Mouse (Mus musculus): ENCODE results near the gene Ush2a. TPM values are rescaled to one million over a fixed set of nuclear protein-coding genes. Genes with fewer than 3 reads are reported as not detected.

Gene Ush2a
- polyA plus RNA-seq, 1 experiment from 2014 or later, result 0.06 TPM

DNA sequence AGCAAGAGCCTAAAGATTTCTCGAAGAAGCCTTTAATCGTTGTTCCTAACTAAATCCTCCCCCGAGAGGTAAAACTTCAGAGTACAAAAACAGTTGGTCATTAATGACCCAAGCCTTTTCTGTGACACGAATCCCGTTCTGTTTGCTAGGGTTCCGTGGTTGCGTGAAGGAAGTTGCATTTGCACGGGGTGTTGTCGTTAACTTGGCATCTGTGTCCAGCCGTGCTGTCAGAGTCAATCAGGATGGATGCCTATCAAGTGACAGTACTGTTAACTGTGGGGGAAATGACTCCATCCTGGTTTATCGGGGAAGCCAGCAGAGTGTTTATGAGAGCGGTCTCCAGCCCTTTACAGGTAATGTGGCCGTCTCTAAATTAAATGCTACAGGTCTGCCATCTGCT, 287.9 kb downstream of the Ush2a start:
- DNase-seq (ENCODE audit: low spot score) (no peak), ATAC-seq (no peak)
- Histone ChIP-seq H3K27ac (ENCODE audit: low read length) (no peak overlapping the region), H3K4me3 (ENCODE audit: low read depth, low read length) (no peak overlapping the region), H3K9ac (replicated peaks; ENCODE audit: low read depth) (no peak overlapping the region), H3K9me3 (ENCODE audit: low read length) (no peaks in the 10 kb centered on the region), H3K36me3 (ENCODE audit: insufficient read depth, low read length) (no peaks in the 10 kb centered on the region), H3K4me1 (ENCODE audit: insufficient read depth, low read depth, low read length) (no peaks in the 10 kb centered on the region), H3K4me2 (replicated peaks; ENCODE audit: low read depth, low read length) (no peak overlapping the region), H3K27me3 (replicated peaks; ENCODE audit: insufficient read depth, low read length) (no peaks in the 10 kb centered on the region)
- WGBS, result 48% methylated on average over 13 of the region's 13 CpGs
- TF ChIP-seq EP300 (IDR thresholded peaks at IDR 0.05), result no peak
- no peak for TF ChIP-seq CTCF (IDR thresholded peaks at IDR 0.05)

DNA sequence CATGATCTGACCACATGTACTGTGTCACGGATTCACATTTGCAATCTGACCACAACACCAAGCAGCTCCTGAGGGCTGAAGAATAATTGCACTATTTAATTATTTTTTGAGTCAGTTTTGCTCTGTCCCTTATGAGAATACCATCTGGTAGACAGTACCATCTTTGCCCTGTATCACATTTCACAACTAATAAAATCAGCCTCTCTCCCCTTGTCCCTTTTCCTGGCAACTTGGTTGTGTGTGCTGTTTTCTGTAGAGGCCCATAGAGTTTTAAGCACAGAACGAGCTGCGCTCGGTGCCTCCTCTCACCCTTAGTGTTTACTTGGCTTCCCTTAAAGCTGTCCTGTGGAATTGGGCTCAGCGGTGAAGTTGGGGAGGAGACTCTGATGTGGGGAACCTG, 290.0 kb downstream of the Ush2a start:
- Histone ChIP-seq H3K9ac (replicated peaks; ENCODE audit: low read depth) (no peak overlapping the region), H3K27me3 (replicated peaks; ENCODE audit: insufficient read depth, low read length) (no peaks in the 10 kb centered on the region), H3K4me3 (ENCODE audit: low read depth, low read length) (no peak overlapping the region), H3K9me3 (ENCODE audit: low read length) (no peaks in the 10 kb centered on the region), H3K36me3 (ENCODE audit: insufficient read depth, low read length) (no peaks in the 10 kb centered on the region), H3K27ac (ENCODE audit: low read length) (no peak overlapping the region), H3K4me1 (ENCODE audit: insufficient read depth, low read depth, low read length) (no peaks in the 10 kb centered on the region), H3K4me2 (replicated peaks; ENCODE audit: low read depth, low read length) (no peak overlapping the region)
- ATAC-seq (no peak), DNase-seq (ENCODE audit: low spot score) (no peak)
- no peak for TF ChIP-seq EP300 (IDR thresholded peaks at IDR 0.05)
- no peak for TF ChIP-seq CTCF (IDR thresholded peaks at IDR 0.05)
- WGBS, result 59% methylated on average over 5 of the region's 5 CpGs

DNA sequence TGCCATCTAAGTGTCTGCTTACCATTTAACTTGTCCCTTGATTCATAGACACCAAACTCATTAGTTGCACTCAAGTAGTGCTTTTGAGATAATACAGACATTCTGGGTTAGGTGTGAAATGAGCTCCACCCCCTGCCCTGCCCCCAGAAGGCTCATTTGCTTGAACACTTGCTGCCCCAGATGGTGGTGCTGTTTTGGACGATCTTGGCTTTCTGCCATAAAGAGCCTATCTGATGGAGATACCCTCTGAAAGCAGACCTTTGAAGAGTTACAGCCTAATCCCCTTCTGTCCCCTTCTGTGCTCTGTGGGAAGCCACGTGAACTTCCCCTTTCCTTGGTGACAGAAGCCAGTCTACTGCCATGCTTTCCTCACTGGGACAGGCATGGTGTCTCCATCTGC, 297.1 kb downstream of the Ush2a start:
- no peak for DNase-seq (ENCODE audit: low spot score)
- H3K4me1 ChIP-seq (ENCODE audit: insufficient read depth, low read depth, low read length), result no peaks in the 10 kb centered on the region
- 26% methylated on average over 2 of the region's 2 CpGs for WGBS
- H3K4me3 ChIP-seq (ENCODE audit: low read depth, low read length), result no peak overlapping the region
- no peak overlapping the region for H3K9ac ChIP-seq (replicated peaks; ENCODE audit: low read depth)
- no peak for TF ChIP-seq EP300 (IDR thresholded peaks at IDR 0.05)
- no peak for TF ChIP-seq CTCF (IDR thresholded peaks at IDR 0.05)
- H3K27me3 ChIP-seq (replicated peaks; ENCODE audit: insufficient read depth, low read length), result no peaks in the 10 kb centered on the region
- no peak overlapping the region for H3K27ac ChIP-seq (ENCODE audit: low read length)
- no peak for ATAC-seq
- no peaks in the 10 kb centered on the region for H3K36me3 ChIP-seq (ENCODE audit: insufficient read depth, low read length)
- no peaks in the 10 kb centered on the region for H3K9me3 ChIP-seq (ENCODE audit: low read length)
- H3K4me2 ChIP-seq (replicated peaks; ENCODE audit: low read depth, low read length), result no peak overlapping the region

DNA sequence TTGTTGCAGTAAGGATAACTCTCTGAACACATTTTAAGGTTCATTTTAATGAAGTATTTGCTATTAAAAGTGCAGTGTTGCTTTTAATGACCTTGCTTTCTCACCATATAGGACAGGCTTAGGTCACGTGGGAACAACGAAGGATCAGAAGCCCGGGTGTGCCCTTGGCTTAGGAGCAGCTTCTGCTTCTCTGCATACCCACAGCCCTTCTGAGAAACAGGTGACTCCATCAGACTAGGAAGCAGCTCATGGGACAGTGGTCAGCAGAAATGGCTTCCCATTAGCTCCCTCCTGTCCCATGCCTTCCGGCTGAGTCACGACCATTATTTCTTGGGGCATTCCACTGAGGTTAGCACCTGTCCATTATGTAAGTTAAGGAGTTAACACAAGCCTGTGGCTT, 304.4 kb downstream of the Ush2a start:
- H3K9me3 ChIP-seq (ENCODE audit: low read length), result no peaks in the 10 kb centered on the region
- DNase-seq (ENCODE audit: low spot score) (no peak), ATAC-seq (no peak)
- TF ChIP-seq EP300 (IDR thresholded peaks at IDR 0.05) (no peak), CTCF (IDR thresholded peaks at IDR 0.05) (no peak)
- H3K27ac ChIP-seq (ENCODE audit: low read length), result no peak overlapping the region
- H3K4me2 ChIP-seq (replicated peaks; ENCODE audit: low read depth, low read length), result no peak overlapping the region
- H3K9ac ChIP-seq (replicated peaks; ENCODE audit: low read depth), result no peak overlapping the region
- H3K36me3 ChIP-seq (ENCODE audit: insufficient read depth, low read length), result no peaks in the 10 kb centered on the region
- no peak overlapping the region for H3K4me3 ChIP-seq (ENCODE audit: low read depth, low read length)
- WGBS, result 84% methylated on average over 5 of the region's 5 CpGs
- no peaks in the 10 kb centered on the region for H3K4me1 ChIP-seq (ENCODE audit: insufficient read depth, low read depth, low read length)
- no peaks in the 10 kb centered on the region for H3K27me3 ChIP-seq (replicated peaks; ENCODE audit: insufficient read depth, low read length)

DNA sequence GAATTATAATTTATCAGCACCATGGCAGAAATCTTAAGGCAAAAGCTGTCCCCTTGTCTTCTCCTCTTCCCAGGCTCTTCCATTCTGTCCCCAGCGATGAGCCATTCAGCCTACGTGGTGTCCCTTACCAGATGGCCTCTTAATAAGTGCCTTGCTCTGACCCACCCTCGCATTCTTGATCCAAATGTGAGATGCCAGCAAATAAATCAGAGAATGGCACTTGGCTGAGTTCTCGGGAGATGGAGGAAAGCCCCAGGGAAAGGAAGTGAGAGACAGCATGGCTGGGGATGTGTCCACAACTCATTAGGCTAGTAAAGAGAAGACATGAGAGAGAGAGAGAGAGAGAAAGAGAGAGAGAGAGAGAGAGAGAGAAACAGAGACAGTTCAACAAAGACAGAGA, 305.7 kb downstream of the Ush2a start:
- no peak for DNase-seq (ENCODE audit: low spot score)
- Histone ChIP-seq H3K27me3 (replicated peaks; ENCODE audit: insufficient read depth, low read length) (no peaks in the 10 kb centered on the region), H3K36me3 (ENCODE audit: insufficient read depth, low read length) (no peaks in the 10 kb centered on the region), H3K4me2 (replicated peaks; ENCODE audit: low read depth, low read length) (no peak overlapping the region), H3K4me3 (ENCODE audit: low read depth, low read length) (no peak overlapping the region), H3K9me3 (ENCODE audit: low read length) (no peaks in the 10 kb centered on the region), H3K27ac (ENCODE audit: low read length) (no peak overlapping the region), H3K4me1 (ENCODE audit: insufficient read depth, low read depth, low read length) (no peaks in the 10 kb centered on the region), H3K9ac (replicated peaks; ENCODE audit: low read depth) (no peak overlapping the region)
- TF ChIP-seq EP300 (IDR thresholded peaks at IDR 0.05), result no peak
- TF ChIP-seq CTCF (IDR thresholded peaks at IDR 0.05), result no peak
- ATAC-seq, result no peak
- WGBS, result 43% methylated on average over 4 of the region's 4 CpGs

DNA sequence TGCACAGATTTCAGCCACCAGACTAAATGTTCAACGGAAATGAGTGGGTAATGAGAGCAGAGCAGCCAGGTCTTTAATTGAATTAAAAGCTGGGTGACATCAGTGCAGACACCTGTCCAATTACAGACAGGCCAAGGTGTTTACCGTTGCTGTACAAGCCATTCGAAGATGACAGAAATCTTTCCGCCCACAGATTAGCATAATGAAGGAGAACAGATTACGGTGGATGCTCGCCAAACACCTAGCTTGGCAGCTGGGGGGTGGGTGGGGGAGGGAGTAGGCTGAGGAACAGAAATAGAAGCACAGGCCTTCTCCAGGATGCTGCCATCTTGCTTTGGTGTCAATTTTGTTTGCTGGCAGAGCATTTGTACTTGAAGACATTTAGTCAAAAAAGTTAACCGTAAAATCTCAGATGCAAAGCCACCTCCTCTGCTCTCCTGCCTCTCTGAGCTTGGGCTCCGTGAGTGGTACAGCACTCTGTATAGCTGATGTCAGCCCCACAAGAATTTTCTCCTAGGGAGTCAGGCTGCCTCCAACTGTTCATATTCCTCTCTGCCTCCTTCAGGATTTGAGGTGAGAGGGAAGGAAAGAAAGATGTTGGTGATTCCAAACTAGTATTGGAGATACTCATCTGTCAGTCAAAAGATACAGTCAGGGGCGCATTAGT, 306.6 kb downstream of the Ush2a start:
- no peaks in the 10 kb centered on the region for H3K27me3 ChIP-seq (replicated peaks; ENCODE audit: insufficient read depth, low read length)
- H3K36me3 ChIP-seq (ENCODE audit: insufficient read depth, low read length), result no peaks in the 10 kb centered on the region
- H3K4me2 ChIP-seq (replicated peaks; ENCODE audit: low read depth, low read length), result no peak overlapping the region
- H3K9ac ChIP-seq (replicated peaks; ENCODE audit: low read depth), result no peak overlapping the region
- H3K4me3 ChIP-seq (ENCODE audit: low read depth, low read length), result no peak overlapping the region
- WGBS, result 89% methylated on average over 9 of the region's 9 CpGs
- TF ChIP-seq CTCF (IDR thresholded peaks at IDR 0.05) (no peak), EP300 (IDR thresholded peaks at IDR 0.05) (no peak)
- H3K27ac ChIP-seq (ENCODE audit: low read length), result no peak overlapping the region
- no peaks in the 10 kb centered on the region for H3K9me3 ChIP-seq (ENCODE audit: low read length)
- ATAC-seq (no peak), DNase-seq (ENCODE audit: low spot score) (no peak)
- no peaks in the 10 kb centered on the region for H3K4me1 ChIP-seq (ENCODE audit: insufficient read depth, low read depth, low read length)
